Comparison of ENCODE assay signal across 27 mouse cellular contexts in genomic region chr10:71477147-71477546, GRCm38 (mm10).
DNase-seq lines count a peak whose midpoint lies in the region; ATAC-seq and TF ChIP-seq lines count a peak whose summit lies in the region.
"Had no signal": no experiment of that assay in that cellular context is flagged by ENCODE, and none has a peak within 500 bp of the region (broad histone marks: within the 10 kb centered on the region; RNA-seq: fewer than 3 reads in every experiment).

No protein-coding gene starts in this region.

- peaks cover 12% of the 10 kb centered on the region for H3K4me1 ChIP-seq in hindbrain, embryonic 15.5 days (replicated peaks)
- H3K4me1 ChIP-seq in hindbrain, embryonic 13.5 days (replicated peaks), result peaks cover 17% of the 10 kb centered on the region
- H3K4me1 ChIP-seq in midbrain, embryonic 16.5 days (ENCODE audit: control insufficient read depth, insufficient read depth, low read length), result peaks cover 10% of the 10 kb centered on the region; the same call in 1 of the 2 replicates
- 0 out of 2 replicates have a peak, but pooled peaks cover 12% of the 10 kb centered on the region for H3K4me1 ChIP-seq in midbrain, embryonic 15.5 days
- H3K4me1 ChIP-seq in forebrain, postnatal 0 days (ENCODE audit: insufficient read depth), result no peaks in the 10 kb centered on the region; the same call in none of the 2 replicates
- H3K4me1 ChIP-seq: embryonic facial prominence, embryonic 10.5 days; embryonic facial prominence, embryonic 15.5 days; kidney, embryonic 15.5 days; liver, embryonic 12.5 days had no signal

- H3K27me3 ChIP-seq in hindbrain, embryonic 15.5 days, result no peaks in the 10 kb centered on the region
- no peaks in the 10 kb centered on the region for H3K27me3 ChIP-seq in hindbrain, embryonic 13.5 days
- no peaks in the 10 kb centered on the region for H3K27me3 ChIP-seq in midbrain, embryonic 16.5 days (ENCODE audit: control insufficient read depth, insufficient read depth, low read depth, low read length)
- no peaks in the 10 kb centered on the region for H3K27me3 ChIP-seq in midbrain, embryonic 15.5 days (replicated peaks)
- H3K27me3 ChIP-seq in forebrain, postnatal 0 days (ENCODE audit: insufficient read depth, low read length), result no peaks in the 10 kb centered on the region
- H3K27me3 ChIP-seq: liver, embryonic 12.5 days had no signal

- no peak overlapping the region for H3K9ac ChIP-seq in hindbrain, embryonic 15.5 days
- no peak overlapping the region for H3K9ac ChIP-seq in hindbrain, embryonic 13.5 days
- no peak overlapping the region for H3K9ac ChIP-seq in midbrain, embryonic 16.5 days (ENCODE audit: low read depth, low read length)
- no peak overlapping the region for H3K9ac ChIP-seq in midbrain, embryonic 15.5 days
- no peak overlapping the region for H3K9ac ChIP-seq in forebrain, postnatal 0 days
- H3K9ac ChIP-seq: embryonic facial prominence, embryonic 15.5 days; kidney, embryonic 15.5 days; liver, embryonic 12.5 days; liver, postnatal 0 days had no signal

- no peaks in the 10 kb centered on the region for H3K9me3 ChIP-seq in hindbrain, embryonic 15.5 days
- H3K9me3 ChIP-seq in hindbrain, embryonic 13.5 days, result no peaks in the 10 kb centered on the region
- H3K9me3 ChIP-seq in midbrain, embryonic 16.5 days (replicated peaks; ENCODE audit: control insufficient read depth, low read length, poor library complexity, severe bottlenecking), result no peaks in the 10 kb centered on the region
- no peaks in the 10 kb centered on the region for H3K9me3 ChIP-seq in midbrain, embryonic 15.5 days
- H3K9me3 ChIP-seq in forebrain, postnatal 0 days (ENCODE audit: low read length), result no peaks in the 10 kb centered on the region
- H3K9me3 ChIP-seq: embryonic facial prominence, embryonic 10.5 days; embryonic facial prominence, embryonic 15.5 days; heart, embryonic 10.5 days; kidney, embryonic 15.5 days had no signal

- peak; percentile 38 to 51 for DNase-seq in cerebellum, postnatal 14 days
- DNase-seq in forebrain, postnatal 0 days, result no peak
- DNase-seq in right cerebral cortex, adult 18-20 months, result no peak
- DNase-seq: adrenal gland, postnatal 10 days; gastrocnemius, postnatal 25 days; heart, postnatal 36 days; kidney, adult 18-20 months; kidney, postnatal 36 days; liver, postnatal 0 days; lung, postnatal 36 days; right cerebral cortex, postnatal 4 days had no signal

- ATAC-seq in cerebellum, adult (ENCODE audit: insufficient number of reproducible peaks, low FRiP score, low TSS enrichment), result no peak
- no peak for ATAC-seq in hindbrain, embryonic 15.5 days (ENCODE audit: low FRiP score, low read depth)
- no peak for ATAC-seq in hindbrain, embryonic 13.5 days (ENCODE audit: low FRiP score)
- no peak for ATAC-seq in midbrain, embryonic 16.5 days
- no peak for ATAC-seq in midbrain, embryonic 15.5 days (replicated peaks)
- peak; percentile 24; the same call in 1 of the 2 replicates for ATAC-seq in forebrain, postnatal 0 days
- ATAC-seq: inflammation-experienced regulatory T-cells, adult 6 months; liver, embryonic 12.5 days; liver, postnatal 0 days; Patski had no signal

- WGBS in hindbrain, embryonic 15.5 days, result 58% methylated on average over 4 of the region's 4 CpGs
- WGBS in hindbrain, embryonic 13.5 days, result 87% methylated on average over 4 of the region's 4 CpGs
- WGBS in midbrain, embryonic 16.5 days, result 35% methylated on average over 4 of the region's 4 CpGs
- WGBS in midbrain, embryonic 15.5 days, result 41% methylated on average over 4 of the region's 4 CpGs
- WGBS in forebrain, postnatal 0 days, result 43% methylated on average over 4 of the region's 4 CpGs

- H3K36me3 ChIP-seq in hindbrain, embryonic 15.5 days, result no peaks in the 10 kb centered on the region
- H3K36me3 ChIP-seq in hindbrain, embryonic 13.5 days, result no peaks in the 10 kb centered on the region
- no peaks in the 10 kb centered on the region for H3K36me3 ChIP-seq in midbrain, embryonic 16.5 days (ENCODE audit: control insufficient read depth, insufficient read depth, low read length)
- H3K36me3 ChIP-seq in midbrain, embryonic 15.5 days (replicated peaks), result no peaks in the 10 kb centered on the region
- no peaks in the 10 kb centered on the region for H3K36me3 ChIP-seq in forebrain, postnatal 0 days (ENCODE audit: insufficient read depth)
- H3K36me3 ChIP-seq: embryonic facial prominence, embryonic 10.5 days; embryonic facial prominence, embryonic 15.5 days; G1E; heart, embryonic 10.5 days; kidney, embryonic 15.5 days; liver, embryonic 12.5 days had no signal

- peak overlapping the region; percentile 42; the same call in 1 of the 2 replicates for H3K27ac ChIP-seq in hindbrain, embryonic 15.5 days (replicated peaks)
- H3K27ac ChIP-seq in hindbrain, embryonic 13.5 days, result no peak overlapping the region
- H3K27ac ChIP-seq in midbrain, embryonic 16.5 days (ENCODE audit: low read length), result peak overlapping the region; percentile 24
- no peak overlapping the region for H3K27ac ChIP-seq in midbrain, embryonic 15.5 days
- peak overlapping the region; percentile 45; the same call in 1 of the 2 replicates for H3K27ac ChIP-seq in forebrain, postnatal 0 days (ENCODE audit: low read depth, low read length)
- H3K27ac ChIP-seq: embryonic facial prominence, embryonic 10.5 days; embryonic facial prominence, embryonic 15.5 days; heart, embryonic 10.5 days; kidney, embryonic 15.5 days; layer of hippocampus, adult 2 months; liver, embryonic 12.5 days; stomach, postnatal 0 days had no signal

- no peak overlapping the region for H3K4me3 ChIP-seq in hindbrain, embryonic 15.5 days
- H3K4me3 ChIP-seq in hindbrain, embryonic 13.5 days, result no peak overlapping the region
- H3K4me3 ChIP-seq in midbrain, embryonic 16.5 days (ENCODE audit: low read depth, low read length), result no peak overlapping the region
- H3K4me3 ChIP-seq in midbrain, embryonic 15.5 days, result no peak overlapping the region
- no peak overlapping the region for H3K4me3 ChIP-seq in forebrain, postnatal 0 days (ENCODE audit: low read depth, low read length)
- H3K4me3 ChIP-seq: embryonic facial prominence, embryonic 10.5 days; embryonic facial prominence, embryonic 15.5 days; heart, embryonic 10.5 days; kidney, embryonic 15.5 days; layer of hippocampus, adult 2 months; liver, embryonic 12.5 days had no signal

- TF ChIP-seq CTCF in forebrain, postnatal 0 days (IDR thresholded peaks at IDR 0.05; ENCODE audit: low read depth), result no peak

- no peak overlapping the region for H3K4me2 ChIP-seq in hindbrain, embryonic 15.5 days
- H3K4me2 ChIP-seq in hindbrain, embryonic 13.5 days, result no peak overlapping the region
- no peak overlapping the region for H3K4me2 ChIP-seq in midbrain, embryonic 16.5 days (ENCODE audit: low read length)
- no peak overlapping the region for H3K4me2 ChIP-seq in midbrain, embryonic 15.5 days
- no peak overlapping the region for H3K4me2 ChIP-seq in forebrain, postnatal 0 days (ENCODE audit: low read depth)
- H3K4me2 ChIP-seq: embryonic facial prominence, embryonic 15.5 days; kidney, embryonic 15.5 days; liver, embryonic 12.5 days; midbrain, embryonic 11.5 days had no signal

Comparison
In these comparisons a context has a peak if more than half of its experiments do, and no peak if none do; other contexts are left out.
1. H3K27ac ChIP-seq: peak in hindbrain, embryonic 15.5 days (single experiment), midbrain, embryonic 16.5 days (single experiment) and forebrain, postnatal 0 days (single experiment); none in hindbrain, embryonic 13.5 days (single experiment) and midbrain, embryonic 15.5 days (single experiment).
2. DNase-seq: peak in cerebellum, postnatal 14 days (2 of 2); none in forebrain, postnatal 0 days (single experiment) and right cerebral cortex, adult 18-20 months (single experiment).